Mouse (Mus musculus): ENCODE measurements at regions not wholly inside any gene's neighbourhood (a gene's known extent, or its start where the extent isn't known, plus 50 kb on each side); places are given as distances from the start of the nearest gene placed in this dataset.

DNA sequence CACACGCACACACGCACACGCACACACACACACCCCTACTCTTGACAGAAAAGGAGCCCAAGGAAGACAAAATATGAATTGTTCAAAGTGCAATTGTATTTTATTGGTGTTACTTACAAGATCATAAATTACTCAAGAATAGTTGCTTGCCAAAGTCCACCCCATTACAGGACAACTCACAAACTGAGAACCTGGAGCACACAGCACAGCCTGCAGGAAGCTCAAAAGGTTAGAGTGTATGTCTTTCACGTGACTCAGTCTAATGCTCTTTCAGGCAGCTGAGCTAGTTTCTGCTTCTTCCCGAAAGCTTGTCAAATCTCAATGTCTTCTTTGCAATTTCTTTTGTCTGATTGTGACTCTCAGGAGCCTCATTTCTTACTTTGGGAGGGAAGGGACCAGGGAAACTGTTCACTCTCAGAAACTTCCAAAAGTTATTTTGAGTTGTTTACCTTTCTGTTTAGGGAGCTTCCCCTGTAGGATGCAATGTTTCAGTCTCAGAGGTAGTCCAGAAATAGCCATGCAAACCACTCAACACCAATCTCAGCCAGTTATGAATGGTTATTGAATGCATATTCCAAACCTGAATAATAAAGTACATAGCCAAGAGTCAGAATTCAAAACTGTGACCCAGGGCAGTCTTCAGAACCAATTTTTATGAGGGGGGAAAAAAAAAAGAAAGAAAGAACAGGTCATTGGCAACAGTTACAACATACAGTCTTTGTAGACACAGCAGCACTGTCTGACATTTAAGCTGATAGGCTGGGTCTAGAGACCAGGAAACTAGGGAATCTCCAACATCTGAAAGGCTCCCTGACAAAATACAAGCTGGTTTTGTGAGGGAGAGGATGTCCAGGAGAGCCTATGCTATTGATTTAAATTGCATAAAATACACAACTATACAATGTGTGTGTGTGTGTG is 1267.1 kb downstream of the Otol1 start:
- Histone ChIP-seq H3K4me3 (ENCODE audit: low read depth, low read length) (no peak overlapping the region), H3K27ac (ENCODE audit: low read depth) (no peak overlapping the region), H3K36me3 (ENCODE audit: control insufficient read depth, insufficient read depth, low read length) (no peaks in the 10 kb centered on the region), H3K4me2 (ENCODE audit: low read length) (no peak overlapping the region), H3K9me3 (ENCODE audit: control insufficient read depth, low read length) (no peaks in the 10 kb centered on the region), H3K27me3 (replicated peaks; ENCODE audit: control insufficient read depth, insufficient read depth, low read length) (no peaks in the 10 kb centered on the region), H3K4me1 (replicated peaks; ENCODE audit: control insufficient read depth, insufficient read depth, low read length) (no peaks in the 10 kb centered on the region), H3K9ac (ENCODE audit: low read length) (no peak overlapping the region)
- DNase-seq (ENCODE audit: low spot score): no peak
- peak; percentile 71; the same call in 1 of the 2 replicates for ATAC-seq (replicated peaks; ENCODE audit: low FRiP score, low TSS enrichment, low read depth)
- 78% methylated on average over 5 of the region's 5 CpGs for WGBS

DNA sequence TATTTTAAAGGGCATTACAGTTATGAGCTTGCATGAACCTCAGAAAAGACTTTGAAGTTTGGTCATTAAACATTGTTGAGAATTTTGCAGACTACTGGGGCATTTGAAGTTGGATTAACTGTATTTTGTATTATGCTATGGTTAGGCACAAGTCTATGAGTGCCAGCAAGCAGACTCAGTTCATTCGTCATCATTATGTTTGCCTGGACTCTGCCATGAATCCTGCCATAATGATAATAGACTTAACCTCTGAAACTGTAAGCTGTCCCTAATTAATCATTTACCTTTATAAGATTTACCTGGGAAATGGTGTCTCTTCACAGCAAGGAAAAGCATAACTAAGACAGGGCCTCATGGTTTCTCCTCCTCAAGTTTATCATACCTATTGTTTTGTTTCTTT is 1289.1 kb downstream of the Otol1 start:
- no peaks in the 10 kb centered on the region for H3K4me1 ChIP-seq (replicated peaks; ENCODE audit: control insufficient read depth, insufficient read depth, low read length)
- DNase-seq (ENCODE audit: low spot score) (no peak), ATAC-seq (replicated peaks; ENCODE audit: low FRiP score, low TSS enrichment, low read depth) (no peak)
- no peak overlapping the region for H3K4me3 ChIP-seq (ENCODE audit: low read depth, low read length)
- H3K4me2 ChIP-seq (ENCODE audit: low read length): no peak overlapping the region
- no peaks in the 10 kb centered on the region for H3K9me3 ChIP-seq (ENCODE audit: control insufficient read depth, low read length)
- 79% methylated on average over 1 of the region's 1 CpGs for WGBS
- H3K27me3 ChIP-seq (replicated peaks; ENCODE audit: control insufficient read depth, insufficient read depth, low read length): no peaks in the 10 kb centered on the region
- H3K27ac ChIP-seq (ENCODE audit: low read depth): no peak overlapping the region
- H3K36me3 ChIP-seq (ENCODE audit: control insufficient read depth, insufficient read depth, low read length): no peaks in the 10 kb centered on the region
- no peak overlapping the region for H3K9ac ChIP-seq (ENCODE audit: low read length)

Measured in intestine, embryonic 14.5 days (tissue).